Mouse (Mus musculus) cortical plate, adult 2 months (tissue): Measurements from ENCODE around the gene Dnajb1.

Source experiments
- CTCF ChIP-seq: fragments of 200-500 bp; IDR thresholded peaks from 2 replicates; pipeline ENCODE4 v1.5.1; 2011; ENCODE audit warnings: mild to moderate bottlenecking, control low read depth, low read length; ENCODE audit not compliant: insufficient read depth; ENCODE audit errors: extremely low read depth
- POLR2A ChIP-seq: fragments of 200-500 bp; IDR thresholded peaks from 2 replicates; pipeline ENCODE4 v1.6.1; 2011; ENCODE audit warnings: mild to moderate bottlenecking, low read length, control low read depth; ENCODE audit not compliant: insufficient read depth; ENCODE audit errors: extremely low read depth

- TF ChIP-seq CTCF (no peak), POLR2A (no peak)
Observed at GRCm38 (mm10) chr8:83582226-83582625, 25.8 kb upstream of the Dnajb1 start.
